Mouse (Mus musculus) stomach, embryonic 16.5 days (tissue): Measurements from ENCODE around the gene F2rl3. TPM values are rescaled to one million over a fixed set of nuclear protein-coding genes. Genes with fewer than 3 reads are reported as not detected.
A peak's percentile ranks its signal among the peaks of the same experiment; 100 is the strongest.

Source experiments
- ATAC-seq: fragments of 200-750 bp; cut with Nextera tagmentation; 2 replicates; pipeline ENCODE4 v1.8.0; 2017; ENCODE audit warnings: moderate number of reproducible peaks, moderate TSS enrichment; ENCODE audit not compliant: insufficient read depth, low FRiP score
- H3K27ac ChIP-seq: fragments of 300-500 bp; sonication (generic); 2 replicates; pipeline ENCODE4 v1.5.1; 2014; ENCODE audit warnings: low read length
- H3K27me3 ChIP-seq: fragments of 300-500 bp; sonication (generic); 2 replicates; pipeline ENCODE4 v1.6.1; 2014; ENCODE audit warnings: low read length, control low read depth, mixed read lengths; ENCODE audit not compliant: control insufficient read depth, insufficient read depth
- H3K36me3 ChIP-seq: fragments of 300-500 bp; sonication (generic); 2 replicates; pipeline ENCODE4 v1.6.1; 2014; ENCODE audit warnings: low read length; ENCODE audit not compliant: control insufficient read depth, insufficient read depth
- H3K4me1 ChIP-seq: fragments of 300-500 bp; sonication (generic); 2 replicates; pipeline ENCODE4 v1.6.1; 2014; ENCODE audit warnings: low read length, control low read depth, mixed read lengths; ENCODE audit not compliant: control insufficient read depth, insufficient read depth
- H3K4me2 ChIP-seq: fragments of 300-500 bp; sonication (generic); 2 replicates; pipeline ENCODE4 v1.6.1; 2014; ENCODE audit warnings: low read depth, low read length, mixed read lengths
- H3K4me3 ChIP-seq: fragments of 300-500 bp; sonication (generic); replicated peaks from 2 replicates; pipeline ENCODE4 v1.5.1; 2014; ENCODE audit warnings: mild to moderate bottlenecking, low read length
- H3K9ac ChIP-seq: fragments of 300-500 bp; sonication (generic); 2 replicates; pipeline ENCODE4 v1.6.1; 2014; ENCODE audit warnings: low read length
- H3K9me3 ChIP-seq: fragments of 300-500 bp; sonication (generic); replicated peaks from 2 replicates; pipeline ENCODE4 v1.6.1; 2016; ENCODE audit warnings: low read length, control low read depth; ENCODE audit not compliant: control insufficient read depth
- WGBS: fragments of 180-500 bp; shearing (Covaris S2); extraction: QIAGEN DNeasy Blood & Tissue Kit; methylation state at CpG from one replicate; pipeline ENCODE4 v1.1.7; 2014; 5-methylcytosine and 5-hydroxymethylcytosine counted together
- polyA plus RNA-seq: library from polyadenylated mRNA; unstranded; fragments of >200 nt; fragmentation: Nextera tagmentation; extraction: Ambion mirVana; gene quantifications from 2 replicates; pipeline ENCODE4 v1.2.1, GENCODE M21; 2015

The F2rl3 gene
- 3.2 and 3.3 TPM in 2 replicates for polyA plus RNA-seq

GRCm38 (mm10) chr8:72761322-72762051 lies at the start of gene F2rl3:
TSS of gene F2rl3 (plus strand) at chr8:72761880.
- Histone ChIP-seq H3K27me3 (no peaks in the 10 kb centered on the region), H3K36me3 (peaks cover 16% of the 10 kb centered on the region; the same call in 1 of the 2 replicates), H3K27ac (peak within 1 kb of the TSS; percentile 4; the same call in 1 of the 2 replicates), H3K9ac (no peak within 1 kb of the TSS), H3K4me3 (no peak within 1 kb of the TSS), H3K4me1 (no peaks in the 10 kb centered on the region), H3K9me3 (no peaks in the 10 kb centered on the region), H3K4me2 (no peak within 1 kb of the TSS)
- WGBS: 72% methylated on average over 7 of the region's 7 CpGs
- no peak for ATAC-seq

GRCm38 (mm10) chr8:72712569-72712968 lies 49.1 kb upstream of the F2rl3 start:
- 59% methylated on average over 6 of the region's 6 CpGs for whole genome bisulfite sequencing
- Histone ChIP-seq H3K9ac (no peak overlapping the region), H3K9me3 (no peaks in the 10 kb centered on the region), H3K36me3 (no peaks in the 10 kb centered on the region), H3K27ac (no peak overlapping the region), H3K4me3 (no peak overlapping the region), H3K4me2 (no peak overlapping the region), H3K27me3 (no peaks in the 10 kb centered on the region), H3K4me1 (no peaks in the 10 kb centered on the region)
- no peak for ATAC-seq

- WGBS: 60% methylated on average over 5 of the region's 5 CpGs
- H3K27me3 ChIP-seq: no peaks in the 10 kb centered on the region
- 0 out of 2 replicates have a peak, but pooled peaks have one; percentile 17 for ATAC-seq
- no peak overlapping the region for H3K27ac ChIP-seq
- H3K4me2 ChIP-seq: no peak overlapping the region
- H3K9ac ChIP-seq: no peak overlapping the region
- H3K9me3 ChIP-seq: no peaks in the 10 kb centered on the region
- no peaks in the 10 kb centered on the region for H3K36me3 ChIP-seq
- no peaks in the 10 kb centered on the region for H3K4me1 ChIP-seq
- no peak overlapping the region for H3K4me3 ChIP-seq
Observed at GRCm38 (mm10) chr8:72716594-72716993, 45.1 kb upstream of the F2rl3 start.

- no peak overlapping the region for H3K9ac ChIP-seq
- no peaks in the 10 kb centered on the region for H3K9me3 ChIP-seq
- no peaks in the 10 kb centered on the region for H3K27me3 ChIP-seq
- no peak for ATAC-seq
- 0 out of 2 replicates have a peak, but pooled peaks cover 5% of the 10 kb centered on the region for H3K36me3 ChIP-seq
- H3K4me3 ChIP-seq: no peak overlapping the region
- no peak overlapping the region for H3K4me2 ChIP-seq
- no peak overlapping the region for H3K27ac ChIP-seq
- peaks cover 7% of the 10 kb centered on the region; the same call in 1 of the 2 replicates for H3K4me1 ChIP-seq
- WGBS: 26% methylated on average over 1 of the region's 1 CpGs
Observed at GRCm38 (mm10) chr8:72720541-72720940, 41.1 kb upstream of the F2rl3 start.

DNA sequence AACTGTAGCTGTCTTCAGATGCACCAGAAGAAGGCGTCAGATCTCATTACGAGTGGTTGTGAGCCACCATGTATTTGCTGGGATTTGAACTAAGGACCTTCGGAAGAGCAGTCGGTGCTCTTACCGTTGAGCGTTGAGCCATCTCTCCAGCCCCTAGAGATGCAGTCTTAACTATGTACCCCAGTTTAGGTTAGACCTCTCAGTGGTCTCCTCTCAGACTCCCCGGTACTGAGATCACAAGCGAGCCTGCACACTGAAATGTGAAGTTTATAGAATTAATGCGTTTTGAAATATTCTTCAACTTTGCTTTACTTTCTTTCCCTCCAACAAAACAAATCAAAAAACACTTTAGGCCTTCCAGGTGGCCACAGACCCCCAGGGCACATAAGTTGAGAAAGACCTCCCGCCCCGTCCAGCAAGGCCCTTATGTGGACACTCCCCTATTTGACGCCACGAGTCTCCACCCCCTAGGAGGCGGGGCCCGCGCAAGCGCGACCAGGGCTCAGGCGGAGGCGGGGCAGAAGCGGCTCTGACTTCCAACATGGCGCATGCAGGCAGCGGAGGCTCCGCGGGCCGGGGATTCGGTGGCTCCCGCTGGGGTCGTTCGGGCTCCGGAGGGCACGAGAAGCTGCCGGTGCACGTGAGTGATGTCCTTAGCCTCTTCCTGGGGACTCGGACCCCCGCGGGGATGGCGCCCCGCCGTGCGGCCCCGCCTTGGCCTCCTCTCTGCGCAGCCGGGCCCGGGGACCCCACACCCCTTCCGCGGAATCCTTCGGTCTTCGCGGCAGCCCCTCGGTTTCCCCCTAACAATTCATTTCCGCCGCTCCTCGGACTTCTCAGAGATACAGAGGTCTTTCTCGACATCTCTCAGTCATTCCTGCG lies 38.7 kb upstream of the F2rl3 start, which contains the start of gene Sin3b:
TSS of gene Sin3b (plus strand) at position 517 of the 882 bp plus-strand sequence.
- Histone ChIP-seq H3K4me3 (peak within 1 kb of the TSS; percentile 95), H3K9ac (peak within 1 kb of the TSS; percentile 97), H3K27me3 (no peaks in the 10 kb centered on the region), H3K27ac (0 out of 2 replicates have a peak within 1 kb of the TSS, but pooled peaks have one; percentile 22), H3K36me3 (peaks cover 27% of the 10 kb centered on the region; the same call in 1 of the 2 replicates), H3K4me1 (peaks cover 7% of the 10 kb centered on the region; the same call in 1 of the 2 replicates), H3K9me3 (no peaks in the 10 kb centered on the region), H3K4me2 (peak within 1 kb of the TSS; percentile 93)
- ATAC-seq: peak; percentile 98
- 14% methylated on average over 54 of the region's 56 CpGs for WGBS

GRCm38 (mm10) chr8:72723651-72724001 lies 38.1 kb upstream of the F2rl3 start:
- H3K27me3 ChIP-seq: no peaks in the 10 kb centered on the region
- peaks cover 27% of the 10 kb centered on the region; the same call in 1 of the 2 replicates for H3K36me3 ChIP-seq
- no peak for ATAC-seq
- peak overlapping the region; percentile 93 for H3K4me2 ChIP-seq
- H3K27ac ChIP-seq: no peak overlapping the region
- under 1% methylated on average over 30 of the region's 30 CpGs for WGBS
- H3K9ac ChIP-seq: peak overlapping the region; percentile 97
- peaks cover 9% of the 10 kb centered on the region; the same call in 1 of the 2 replicates for H3K4me1 ChIP-seq
- no peaks in the 10 kb centered on the region for H3K9me3 ChIP-seq
- H3K4me3 ChIP-seq: peak overlapping the region; percentile 95

GRCm38 (mm10) chr8:72728636-72729035 lies 33.0 kb upstream of the F2rl3 start:
- H3K36me3 ChIP-seq: peaks cover 62% of the 10 kb centered on the region
- no peak overlapping the region for H3K4me3 ChIP-seq
- no peak overlapping the region for H3K27ac ChIP-seq
- H3K9me3 ChIP-seq: no peaks in the 10 kb centered on the region
- 87% methylated on average over 1 of the region's 1 CpGs for WGBS
- H3K4me1 ChIP-seq: peaks cover 11% of the 10 kb centered on the region; the same call in 1 of the 2 replicates
- no peak overlapping the region for H3K9ac ChIP-seq
- no peaks in the 10 kb centered on the region for H3K27me3 ChIP-seq
- no peak for ATAC-seq
- no peak overlapping the region for H3K4me2 ChIP-seq

GRCm38 (mm10) chr8:72735001-72735400 lies 26.7 kb upstream of the F2rl3 start:
- no peak overlapping the region for H3K9ac ChIP-seq
- no peaks in the 10 kb centered on the region for H3K27me3 ChIP-seq
- H3K4me2 ChIP-seq: no peak overlapping the region
- ATAC-seq: no peak
- H3K9me3 ChIP-seq: no peaks in the 10 kb centered on the region
- no peaks in the 10 kb centered on the region for H3K4me1 ChIP-seq
- H3K36me3 ChIP-seq: peaks cover 58% of the 10 kb centered on the region
- WGBS: 75% methylated on average over 5 of the region's 5 CpGs
- no peak overlapping the region for H3K4me3 ChIP-seq
- H3K27ac ChIP-seq: no peak overlapping the region

DNA sequence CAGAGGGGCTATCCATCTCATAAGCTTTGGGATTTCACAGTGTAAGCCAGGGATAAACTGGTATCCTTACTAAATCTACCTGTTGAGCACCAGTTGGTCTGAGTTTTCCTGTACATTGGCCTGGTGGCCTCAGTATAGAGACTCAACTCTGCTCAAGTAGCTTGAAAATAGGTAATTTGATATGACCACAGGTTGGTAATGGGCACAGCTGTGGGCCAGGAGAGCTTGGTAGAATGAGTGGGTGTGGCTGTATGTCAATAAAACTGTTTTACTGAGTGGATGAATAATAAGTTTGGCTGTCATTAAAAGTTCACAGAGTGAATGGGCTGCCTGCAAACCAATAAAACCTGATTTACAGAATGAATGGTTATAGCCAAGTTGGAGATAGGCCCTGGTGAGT lies 24.8 kb upstream of the F2rl3 start:
- Histone ChIP-seq H3K4me1 (no peaks in the 10 kb centered on the region), H3K4me2 (no peak overlapping the region), H3K9ac (no peak overlapping the region), H3K27me3 (no peaks in the 10 kb centered on the region), H3K9me3 (no peaks in the 10 kb centered on the region), H3K27ac (no peak overlapping the region), H3K4me3 (no peak overlapping the region), H3K36me3 (peaks cover 42% of the 10 kb centered on the region)
- no peak for ATAC-seq
